ENCODE assay signal across 32 mouse cellular contexts in the genomic region with DNA sequence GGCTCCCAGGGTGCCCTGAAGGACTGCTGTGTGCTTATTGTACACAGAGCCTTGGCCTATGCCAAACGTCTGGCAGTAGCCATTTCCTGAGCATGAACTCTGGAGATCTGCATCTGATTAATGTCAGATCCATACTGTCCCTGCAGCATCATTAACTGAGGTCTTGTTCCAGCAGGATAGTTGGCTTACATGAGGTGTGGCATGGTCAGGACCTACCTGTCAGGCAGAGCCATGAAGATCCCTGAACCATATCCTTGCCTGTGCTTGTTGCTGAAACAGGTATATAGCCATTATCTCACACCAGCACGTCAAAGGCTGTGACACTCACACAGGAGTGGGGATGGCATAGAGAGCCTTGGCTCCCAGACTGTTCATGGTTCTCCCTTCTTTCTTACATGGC. TPM values are rescaled to one million over a fixed set of nuclear protein-coding genes. Genes with fewer than 3 reads are reported as not detected.
"Had no signal": no experiment of that assay in that cellular context is flagged by ENCODE, and none has a peak within 500 bp of the region (broad histone marks: within the 10 kb centered on the region; RNA-seq: fewer than 3 reads in every experiment).

No protein-coding gene starts in this region.

- H3K4me2 ChIP-seq: heart, embryonic 12.5 days; hindbrain, embryonic 15.5 days; intestine, embryonic 15.5 days; limb, embryonic 12.5 days; liver, embryonic 11.5 days; liver, embryonic 15.5 days had no signal

- ATAC-seq: inflammation-experienced regulatory T-cells, adult 6 months; intestine, embryonic 15.5 days; intestine, postnatal 0 days had no signal

- H3K27ac ChIP-seq: gastrocnemius, adult 2 months; heart, adult 2 months; hindbrain, embryonic 10.5 days; hindbrain, embryonic 15.5 days; intestine, embryonic 15.5 days; left cerebral cortex, adult 2 months; limb, embryonic 10.5 days; limb, embryonic 12.5 days; liver, embryonic 15.5 days had no signal

- H3K27me3 ChIP-seq: heart, embryonic 12.5 days; hindbrain, embryonic 15.5 days; intestine, embryonic 15.5 days; limb, embryonic 12.5 days; liver, embryonic 15.5 days had no signal

- DNase-seq: gastrocnemius, adult 2 months; gastrocnemius, postnatal 10 days; gastrocnemius, postnatal 25 days; heart, adult 2 months; heart, postnatal 10 days; heart, postnatal 4 days; kidney, adult 18-20 months; kidney, adult 8-10 months; kidney, postnatal 10 days; kidney, postnatal 25 days; kidney, postnatal 4 days; liver had no signal

- H3K9ac ChIP-seq: heart, embryonic 12.5 days; hindbrain, embryonic 15.5 days; intestine, embryonic 15.5 days; limb, embryonic 12.5 days; liver, embryonic 15.5 days had no signal

- H3K9me3 ChIP-seq: heart, embryonic 12.5 days; hindbrain, embryonic 10.5 days; hindbrain, embryonic 15.5 days; intestine, embryonic 15.5 days; limb, embryonic 10.5 days; limb, embryonic 12.5 days; liver, embryonic 15.5 days had no signal

- H3K4me3 ChIP-seq: gastrocnemius, adult 2 months; heart, adult 2 months; heart, embryonic 12.5 days; hindbrain, embryonic 10.5 days; hindbrain, embryonic 15.5 days; intestine, embryonic 15.5 days; left cerebral cortex, adult 2 months; limb, embryonic 10.5 days; limb, embryonic 12.5 days; liver, embryonic 15.5 days had no signal

RNA-seq across cellular contexts. Expression of gene Rbbp8nl, which starts 21.7 kb away (rescaled TPM):
- total RNA-seq: gastrocnemius, adult 2 months; gastrocnemius, postnatal 10 days; gastrocnemius, postnatal 25 days; gastrocnemius, postnatal 4 days; granulocyte monocyte progenitor cell, adult 5-6 weeks; heart, adult 2 months; heart, postnatal 10 days; heart, postnatal 25 days; heart, postnatal 4 days; layer of hippocampus, adult 18-20 months; layer of hippocampus, postnatal 10 days; layer of hippocampus, postnatal 25 days; left cerebral cortex, adult 2 months; left cerebral cortex, postnatal 14 days; left cerebral cortex, postnatal 36 days had no signal
- polyA plus RNA-seq: heart, adult 2 months; heart, embryonic 12.5 days; heart, embryonic 14.5 days; hindbrain, embryonic 15.5 days; inflammation-experienced regulatory T-cells, adult 6 months; liver, embryonic 15.5 days had no signal
